Mouse (Mus musculus): ENCODE data around the gene Ldah. TPM values are rescaled to one million over a fixed set of nuclear protein-coding genes. Genes with fewer than 3 reads are reported as not detected.
A peak's percentile ranks its signal among the peaks of the same experiment; 100 is the strongest.

The Ldah gene
- polyA plus RNA-seq, 1 experiment, result 55.2 TPM

DNA sequence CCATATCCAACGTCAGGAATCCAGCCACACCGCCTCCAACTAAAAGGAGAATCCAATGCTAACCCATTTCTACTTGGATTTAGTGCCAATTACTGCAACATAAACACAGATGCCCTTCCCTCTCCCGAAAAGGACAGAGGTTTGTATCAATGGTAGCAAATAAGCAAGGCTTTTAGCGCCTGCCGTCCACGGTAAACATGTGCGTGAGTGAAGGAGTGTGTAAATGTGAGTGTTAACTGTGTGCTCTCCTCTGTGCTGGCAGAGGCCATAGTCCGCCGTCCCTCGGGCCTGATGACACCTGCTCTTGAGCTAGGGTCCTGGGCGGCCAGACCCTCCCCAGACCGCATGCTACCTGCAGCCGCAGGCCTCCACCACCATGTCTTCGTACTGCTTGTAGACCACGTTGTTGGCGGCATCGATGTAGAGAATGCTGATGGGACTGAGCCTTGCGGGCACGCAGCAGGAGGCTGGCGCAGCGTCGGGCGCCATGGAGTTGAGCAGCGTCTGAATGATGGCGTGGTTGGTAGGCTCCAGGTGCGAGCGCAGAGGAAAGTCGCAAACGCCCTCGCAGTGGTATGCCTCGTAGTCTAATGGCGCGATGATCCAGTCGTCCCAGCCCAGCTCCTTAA lies 89.8 kb downstream of the Ldah start:
- Histone ChIP-seq H3K27ac (ENCODE audit: insufficient read depth, low read length) (no peak overlapping the region), H3K4me1 (ENCODE audit: control insufficient read depth, insufficient read depth, low read length) (peaks cover 4% of the 10 kb centered on the region; the same call in 1 of the 2 replicates), H3K4me3 (ENCODE audit: insufficient read depth, low read length) (no peak overlapping the region)
- TF ChIP-seq CTCF (IDR thresholded peaks at IDR 0.05; ENCODE audit: borderline replicate concordance, insufficient read depth, low read length), result no peak
- no peak for TF ChIP-seq POLR2A (IDR thresholded peaks at IDR 0.05; ENCODE audit: low read depth, low read length)

DNA sequence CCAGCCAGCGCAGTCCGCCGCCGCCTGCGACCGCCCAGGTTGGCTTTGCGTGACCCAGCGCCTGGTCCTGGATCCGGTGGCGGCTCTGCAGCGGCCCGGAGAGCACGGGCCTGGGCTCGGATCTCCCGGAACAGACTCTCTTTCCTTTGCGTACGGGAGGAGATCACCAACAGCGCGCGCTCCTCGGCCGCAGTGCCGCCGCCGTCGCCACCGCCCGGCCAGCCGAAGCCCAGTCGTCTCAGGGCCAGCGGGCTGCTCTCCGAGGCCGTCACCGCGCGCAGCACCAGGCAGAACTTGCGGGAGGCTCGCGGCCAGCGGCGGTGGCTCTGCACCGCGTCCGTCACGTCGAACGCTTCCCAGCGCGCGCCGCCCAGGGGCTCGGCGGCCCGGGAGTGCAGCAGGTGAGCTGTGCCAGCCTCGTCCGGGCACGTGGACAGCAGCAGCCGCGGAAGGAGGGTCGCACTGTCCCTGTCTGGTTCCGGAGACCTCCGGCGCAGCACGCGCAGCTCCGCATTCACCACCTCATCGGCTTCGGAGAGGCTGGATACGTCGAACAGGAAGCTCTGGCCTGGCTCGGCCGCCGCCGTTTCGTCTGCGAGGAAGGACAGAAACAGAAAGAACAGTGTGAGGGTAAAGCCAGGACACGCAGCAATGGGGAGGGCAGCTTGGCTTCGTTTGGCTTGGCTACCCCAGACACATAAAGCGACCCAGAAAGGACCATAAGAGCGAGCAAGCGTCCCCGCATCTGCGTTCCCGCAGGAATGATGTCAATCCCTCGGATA lies 90.6 kb downstream of the Ldah start:
- Histone ChIP-seq H3K4me1 (ENCODE audit: control insufficient read depth, insufficient read depth, low read length) (peaks cover 4% of the 10 kb centered on the region; the same call in 1 of the 2 replicates), H3K27ac (ENCODE audit: insufficient read depth, low read length) (no peak overlapping the region), H3K4me3 (ENCODE audit: insufficient read depth, low read length) (peak overlapping the region; percentile 17; the same call in 1 of the 2 replicates)
- no peak for TF ChIP-seq CTCF (IDR thresholded peaks at IDR 0.05; ENCODE audit: borderline replicate concordance, insufficient read depth, low read length)
- no peak for TF ChIP-seq POLR2A (IDR thresholded peaks at IDR 0.05; ENCODE audit: low read depth, low read length)

DNA sequence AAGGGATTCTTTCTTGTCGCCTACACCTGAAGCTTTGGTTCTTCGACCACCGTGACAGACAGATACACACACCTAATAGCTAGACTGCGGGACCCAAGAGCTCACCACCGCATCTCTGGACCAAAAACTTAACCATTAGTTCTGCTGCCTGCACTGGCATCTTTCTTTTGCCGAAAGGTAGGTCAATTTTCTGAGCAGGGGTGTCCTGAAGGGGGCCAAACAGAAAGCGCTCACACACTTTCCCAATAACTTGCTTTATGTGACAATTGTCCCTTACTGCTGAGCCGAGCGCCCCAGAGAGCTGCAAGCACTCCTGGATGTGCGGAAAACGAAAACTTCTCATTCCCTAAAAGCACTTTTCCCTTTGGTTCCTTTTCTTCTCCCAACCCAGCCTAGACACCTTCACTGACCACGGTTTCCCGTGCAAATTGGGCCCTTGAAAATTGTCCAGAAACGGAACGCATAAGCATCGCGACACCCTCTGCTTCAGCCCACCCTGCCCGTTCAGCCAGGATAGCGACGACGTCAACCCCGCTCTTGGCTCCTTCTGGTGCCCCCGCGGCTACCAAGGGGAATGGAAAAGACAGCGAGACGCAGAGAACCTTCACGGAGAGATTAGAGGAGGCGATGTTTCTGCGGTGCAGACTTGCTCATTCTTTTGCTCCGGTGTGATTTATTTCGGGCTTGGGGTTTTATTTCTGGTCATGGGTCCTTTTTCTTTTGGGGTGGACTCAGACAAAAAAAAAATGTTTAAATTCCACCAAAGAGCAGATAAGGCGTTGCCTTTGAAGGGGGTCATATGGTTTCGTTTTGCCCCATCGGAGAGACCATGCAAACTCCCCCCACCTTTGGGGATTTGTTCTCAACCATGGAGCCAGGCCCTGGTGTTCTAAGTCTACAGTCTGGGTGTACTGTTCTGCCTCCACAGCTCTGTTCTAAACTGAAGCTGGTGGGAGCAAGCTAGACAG lies 91.5 kb downstream of the Ldah start:
- Histone ChIP-seq H3K4me3 (ENCODE audit: insufficient read depth, low read length) (no peak overlapping the region), H3K4me1 (ENCODE audit: control insufficient read depth, insufficient read depth, low read length) (peaks cover 4% of the 10 kb centered on the region; the same call in 1 of the 2 replicates), H3K27ac (ENCODE audit: insufficient read depth, low read length) (no peak overlapping the region)
- TF ChIP-seq POLR2A (IDR thresholded peaks at IDR 0.05; ENCODE audit: low read depth, low read length), result no peak
- no peak for TF ChIP-seq CTCF (IDR thresholded peaks at IDR 0.05; ENCODE audit: borderline replicate concordance, insufficient read depth, low read length)

DNA sequence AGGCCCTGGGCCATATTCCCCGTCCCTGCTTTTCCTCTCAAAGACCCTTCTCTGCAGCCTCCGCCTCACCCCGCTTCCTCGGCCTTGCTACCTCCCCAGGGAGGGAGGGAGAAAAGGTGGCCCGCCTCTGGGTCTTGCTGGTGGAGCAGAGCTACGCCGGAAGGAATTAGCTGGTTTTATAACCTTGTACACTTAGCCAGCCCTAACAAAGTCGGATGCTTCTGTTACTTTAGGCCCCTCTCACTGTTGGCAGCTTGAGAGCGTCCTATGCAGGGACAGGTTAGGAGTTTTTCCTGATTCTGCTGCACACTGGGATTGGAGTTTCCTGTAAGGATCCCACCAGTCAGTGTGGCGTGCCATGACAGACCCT lies 92.2 kb downstream of the Ldah start:
- TF ChIP-seq POLR2A (IDR thresholded peaks at IDR 0.05; ENCODE audit: low read depth, low read length) (no peak), CTCF (IDR thresholded peaks at IDR 0.05; ENCODE audit: borderline replicate concordance, insufficient read depth, low read length) (no peak)
- Histone ChIP-seq H3K27ac (ENCODE audit: insufficient read depth, low read length) (no peak overlapping the region), H3K4me1 (ENCODE audit: control insufficient read depth, insufficient read depth, low read length) (peaks cover 4% of the 10 kb centered on the region; the same call in 1 of the 2 replicates), H3K4me3 (ENCODE audit: insufficient read depth, low read length) (no peak overlapping the region)

DNA sequence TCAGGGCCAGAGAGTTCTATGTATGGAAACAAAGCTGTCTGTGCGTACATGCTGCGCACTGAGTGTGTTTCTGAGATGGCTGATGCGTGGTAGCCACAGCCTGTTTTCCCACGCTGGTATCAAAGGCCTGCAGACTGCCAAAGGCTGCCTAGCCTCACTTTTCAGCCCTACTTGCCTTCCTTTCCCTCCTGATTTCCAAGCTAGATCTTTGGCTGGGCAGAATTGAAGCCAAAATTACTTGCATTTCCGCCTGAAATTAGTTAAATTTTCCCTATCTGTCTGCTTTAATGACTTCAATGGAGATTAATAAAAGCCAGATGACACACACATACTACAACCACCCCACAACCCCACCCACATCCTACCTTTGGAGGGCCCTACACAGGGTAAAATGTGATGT lies 92.6 kb downstream of the Ldah start:
- Histone ChIP-seq H3K4me1 (ENCODE audit: control insufficient read depth, insufficient read depth, low read length) (no peaks in the 10 kb centered on the region), H3K4me3 (ENCODE audit: insufficient read depth, low read length) (no peak overlapping the region), H3K27ac (ENCODE audit: insufficient read depth, low read length) (no peak overlapping the region)
- TF ChIP-seq CTCF (IDR thresholded peaks at IDR 0.05; ENCODE audit: borderline replicate concordance, insufficient read depth, low read length) (no peak), POLR2A (IDR thresholded peaks at IDR 0.05; ENCODE audit: low read depth, low read length) (no peak)

DNA sequence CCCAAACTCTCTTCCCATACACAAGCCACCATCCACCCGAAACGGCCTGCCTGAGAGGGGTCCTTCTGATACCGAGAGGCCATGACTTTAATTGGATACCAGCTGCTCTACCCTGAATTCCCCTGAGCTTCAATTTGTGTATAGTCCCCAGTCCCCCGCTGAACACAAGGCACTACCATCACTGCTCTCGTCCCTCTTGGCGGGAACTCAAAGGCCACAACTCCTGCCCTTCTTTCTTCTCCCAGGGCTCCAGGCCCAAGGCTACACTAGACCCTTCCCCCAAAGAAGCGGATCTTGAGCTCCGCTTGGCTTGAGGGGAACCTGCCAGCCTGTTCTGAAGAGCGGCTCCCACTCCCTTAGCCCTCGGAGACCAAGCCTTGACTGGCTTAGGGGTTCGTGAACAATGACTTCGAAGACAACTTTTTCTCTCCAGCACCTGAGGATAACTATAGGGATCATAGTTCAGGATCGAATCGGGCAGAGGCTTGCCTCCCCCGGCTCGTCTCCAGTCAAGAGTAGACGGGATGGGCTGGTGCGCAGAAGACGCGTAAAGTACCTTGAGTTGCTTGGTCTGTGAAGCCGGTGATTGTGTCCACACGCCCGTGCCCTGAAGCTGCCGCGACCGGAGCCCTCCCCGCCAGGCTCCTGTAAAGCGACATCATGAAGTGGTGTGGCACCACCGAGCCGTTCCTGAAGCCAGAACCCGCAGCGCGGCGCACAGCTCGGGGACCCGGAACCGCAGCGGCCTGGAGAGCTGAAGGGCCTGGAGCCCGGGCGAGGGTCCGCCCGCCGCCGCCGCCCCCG lies 93.3 kb downstream of the Ldah start:
- Histone ChIP-seq H3K27ac (ENCODE audit: insufficient read depth, low read length) (no peak overlapping the region), H3K4me1 (ENCODE audit: control insufficient read depth, insufficient read depth, low read length) (no peaks in the 10 kb centered on the region), H3K4me3 (ENCODE audit: insufficient read depth, low read length) (peak overlapping the region; percentile 5)
- TF ChIP-seq CTCF (IDR thresholded peaks at IDR 0.05; ENCODE audit: borderline replicate concordance, insufficient read depth, low read length), result no peak
- TF ChIP-seq POLR2A (IDR thresholded peaks at IDR 0.05; ENCODE audit: low read depth, low read length), result no peak

DNA sequence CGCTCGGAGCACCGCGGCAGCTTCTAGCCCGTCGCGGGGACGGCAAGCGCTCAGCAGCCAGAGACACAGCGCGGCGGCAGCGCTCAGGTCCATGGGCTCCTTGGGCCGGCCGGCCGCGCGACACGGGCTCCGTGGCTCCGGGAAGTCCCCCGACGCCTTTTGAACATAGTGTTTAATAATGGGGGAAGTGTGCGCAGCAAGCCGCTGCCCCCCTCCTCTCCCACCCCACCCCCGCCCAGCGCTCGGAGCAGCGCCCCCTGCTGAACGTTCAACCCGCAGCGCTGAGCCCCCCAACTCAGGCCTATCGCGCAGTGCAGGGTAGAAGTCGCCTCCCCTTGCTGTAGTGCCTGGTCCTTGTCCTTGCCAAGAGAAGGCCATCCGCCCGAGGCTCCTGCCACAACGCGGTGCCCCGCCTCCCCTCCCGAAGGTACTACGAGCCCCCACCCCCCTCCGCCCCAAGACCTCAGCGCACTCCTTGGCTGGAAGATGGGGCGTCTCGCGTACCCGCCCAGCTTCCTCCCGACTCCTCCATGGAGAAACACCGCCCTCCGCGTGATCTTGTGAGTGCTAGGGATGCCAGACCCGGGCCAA lies 94.0 kb downstream of the Ldah start, which contains the start of gene Gdf7:
TSS of gene Gdf7 (minus strand) at position 114 of the 591 bp plus-strand sequence.
- TF ChIP-seq POLR2A (IDR thresholded peaks at IDR 0.05; ENCODE audit: low read depth, low read length) (no peak), CTCF (IDR thresholded peaks at IDR 0.05; ENCODE audit: borderline replicate concordance, insufficient read depth, low read length) (no peak)
- peak within 1 kb of the TSS; percentile 5 for H3K4me3 ChIP-seq (ENCODE audit: insufficient read depth, low read length)
- H3K4me1 ChIP-seq (ENCODE audit: control insufficient read depth, insufficient read depth, low read length), result no peaks in the 10 kb centered on the region
- no peak within 1 kb of the TSS for H3K27ac ChIP-seq (ENCODE audit: insufficient read depth, low read length)

DNA sequence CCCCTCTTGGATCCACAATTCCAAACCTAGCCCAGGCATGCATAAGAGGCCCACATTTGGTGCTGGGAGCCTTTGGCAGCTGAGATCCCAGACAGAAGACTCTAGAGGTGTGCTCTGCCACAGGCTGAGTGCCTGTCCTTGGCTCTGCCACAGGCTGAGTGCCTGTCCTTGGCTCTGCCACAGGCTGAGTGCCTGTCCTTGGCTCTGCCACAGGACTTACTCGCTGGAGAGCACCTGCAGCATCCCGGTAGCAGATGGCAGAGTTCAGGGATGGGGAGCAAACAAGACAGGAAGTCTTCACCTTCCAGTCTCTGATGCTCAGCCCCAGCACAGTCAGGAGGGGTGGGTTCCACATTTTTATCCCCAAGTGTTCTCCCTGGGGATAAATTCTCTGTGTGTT lies 97.4 kb downstream of the Ldah start:
- H3K27ac ChIP-seq (ENCODE audit: insufficient read depth, low read length), result no peak overlapping the region
- no peak for TF ChIP-seq POLR2A (IDR thresholded peaks at IDR 0.05; ENCODE audit: low read depth, low read length)
- H3K4me3 ChIP-seq (ENCODE audit: insufficient read depth, low read length), result no peak overlapping the region
- H3K4me1 ChIP-seq (ENCODE audit: control insufficient read depth, insufficient read depth, low read length), result no peaks in the 10 kb centered on the region
